Mouse (Mus musculus) heart, postnatal 14 days (tissue): ENCODE results near the gene Arrdc3. TPM values are rescaled to one million over a fixed set of nuclear protein-coding genes. Genes with fewer than 3 reads are reported as not detected.

Source experiments
- DNase-seq, 2 experiments: peaks; one replicate each; pipeline ENCODE4 v3.0.0; 2021 to 2022
- intact Hi-C: fragments of 180-260 bp; cut with DNase I; formaldehyde crosslinking; loops from one replicate; pipeline ENCODE4 v1.15.1; 2025
- total RNA-seq, 2 experiments: library from RNA; stranded (reverse); gene quantifications; 2 replicates each; pipeline ENCODE4 v1.2.3; 2021

The Arrdc3 gene
- total RNA-seq, 2 experiments from 2014 or later = 32.7 to 34.9 TPM

GRCm38 (mm10) chr13:80901432-80901831 lies 18.2 kb downstream of the Arrdc3 start:
- intact Hi-C loops = no loop called here
- DNase-seq = no peak

- intact Hi-C loops = no loop called here
- DNase-seq = no peak
Observed at GRCm38 (mm10) chr13:80902796-80903195, 19.6 kb downstream of the Arrdc3 start.

- intact Hi-C loops = no loop called here
- DNase-seq = no peak
Observed at GRCm38 (mm10) chr13:80913361-80913760, 30.2 kb downstream of the Arrdc3 start.

- no peak for DNase-seq
- intact Hi-C loops = no loop called here
Observed at GRCm38 (mm10) chr13:80920939-80921338, 37.8 kb downstream of the Arrdc3 start.

GRCm38 (mm10) chr13:80921593-80922327 lies 38.6 kb downstream of the Arrdc3 start:
- intact Hi-C loops = no loop called here
- no peak for DNase-seq

- DNase-seq = no peak
- intact Hi-C loops = no loop called here
Observed at GRCm38 (mm10) chr13:80928187-80928586, 45.0 kb downstream of the Arrdc3 start.

GRCm38 (mm10) chr13:80930030-80930429 lies 46.8 kb downstream of the Arrdc3 start:
- intact Hi-C loops = loop anchor here (5.0 kb wide), 1 partner anchor 43 kb away; no protein-coding TSS in a partner anchor
- no peak for DNase-seq

GRCm38 (mm10) chr13:80932816-80933402 lies 49.7 kb downstream of the Arrdc3 start:
- DNase-seq = no peak
- intact Hi-C loops = loop anchor here (5.0 kb wide), 1 partner anchor 46 kb away; no protein-coding TSS in a partner anchor

- intact Hi-C loops = no loop called here
Observed at GRCm38 (mm10) chr13:80936426-80936825, 53.2 kb downstream of the Arrdc3 start.

DNA sequence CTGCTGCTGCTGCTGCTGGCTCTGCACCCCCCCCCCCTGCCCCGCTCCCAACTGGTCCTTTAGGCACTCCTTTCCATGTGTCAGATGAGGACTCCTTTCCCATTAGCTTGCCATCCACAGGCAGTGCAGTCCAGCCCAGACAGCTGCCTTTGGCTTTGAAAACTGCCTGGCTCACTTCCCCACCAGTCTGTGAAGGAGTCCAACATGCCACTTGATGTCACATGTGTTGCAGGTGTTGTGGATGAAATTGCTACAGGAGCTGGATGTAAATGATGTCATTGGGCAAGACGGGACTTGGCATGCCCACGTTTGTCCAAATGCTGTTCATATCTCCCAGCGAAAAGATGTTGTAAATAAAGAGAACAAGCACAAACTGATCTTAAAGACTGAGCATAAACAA lies 56.0 kb downstream of the Arrdc3 start:
- DNase-seq = peak; percentile 45 to 59
- intact Hi-C loops = no loop called here

More at GRCm38 (mm10) chr13:80936426-80936825, 53.2 kb downstream of the Arrdc3 start:
- DNase-seq = no peak

GRCm38 (mm10) chr13:80939866-80940265 lies 56.7 kb downstream of the Arrdc3 start:
- no peak for DNase-seq
- intact Hi-C loops = loop anchor here (2.0 kb wide), 1 partner anchor 55 kb away; no protein-coding TSS in a partner anchor

GRCm38 (mm10) chr13:80940421-80940820 lies 57.2 kb downstream of the Arrdc3 start:
- intact Hi-C loops = loop anchor here (2.0 kb wide), 1 partner anchor 56 kb away; no protein-coding TSS in a partner anchor
- peak; percentile 60 to 62 for DNase-seq

GRCm38 (mm10) chr13:80940860-80941630 lies 57.9 kb downstream of the Arrdc3 start:
- intact Hi-C loops = loop anchor here (2.0 kb wide), 1 partner anchor 56 kb away; no protein-coding TSS in a partner anchor
- peak; percentile 61 to 74 for DNase-seq

DNA sequence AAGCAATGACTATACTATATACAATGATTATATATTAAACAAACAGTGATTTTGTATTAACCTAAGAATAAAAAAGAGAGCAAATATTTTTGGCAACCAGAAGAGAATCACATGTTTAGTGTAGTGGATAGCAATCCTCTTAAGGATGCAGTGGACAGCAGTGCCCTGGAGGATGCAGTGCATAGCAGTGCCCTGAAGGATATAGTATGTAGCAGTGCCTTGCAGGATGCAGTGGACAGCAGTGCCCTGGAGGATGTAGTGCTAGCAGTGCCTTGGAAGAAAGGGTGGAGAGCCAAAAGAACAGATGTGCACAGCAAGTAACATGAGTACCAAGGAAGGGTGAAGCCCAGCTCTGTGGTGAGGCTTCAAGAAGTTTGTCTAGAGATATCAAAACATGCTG lies 61.3 kb downstream of the Arrdc3 start:
- intact Hi-C loops = no loop called here
- DNase-seq = no peak
